Mouse (Mus musculus) heart, postnatal 0 days (tissue): ENCODE measurements around the gene Rtn4ip1.
"Not testable (repeated sequence)": the region's sequence is repeated elsewhere in the genome, so short reads cannot be mapped to it uniquely, and the experiment has no call there.

Source experiments
- CTCF ChIP-seq: IDR thresholded peaks from 2 replicates; pipeline ENCODE4 v1.5.1; 2016; ENCODE audit warnings: antibody characterized with exemption, control low read depth, low read depth
- EP300 ChIP-seq: IDR thresholded peaks from 2 replicates; pipeline ENCODE4 v1.6.1; 2016; ENCODE audit warnings: antibody characterized with exemption, low read depth

- not testable (repeated sequence) for TF ChIP-seq EP300, CTCF
Observed at GRCm38 (mm10) chr10:43980742-43981141, 79.1 kb downstream of the Rtn4ip1 start.
